Mouse (Mus musculus) thymus, postnatal 36 days (tissue): ENCODE results near the gene Dynll2.
"Not testable (repeated sequence)": the region's sequence is repeated elsewhere in the genome, so short reads cannot be mapped to it uniquely, and the experiment has no call there.

ENCODE experiments used
- DNase-seq, 2 experiments: peaks; one replicate each; pipeline ENCODE4 v3.0.0; 2022; ENCODE audit warnings: mixed read lengths in 2 of 2

Gene Dynll2

DNA sequence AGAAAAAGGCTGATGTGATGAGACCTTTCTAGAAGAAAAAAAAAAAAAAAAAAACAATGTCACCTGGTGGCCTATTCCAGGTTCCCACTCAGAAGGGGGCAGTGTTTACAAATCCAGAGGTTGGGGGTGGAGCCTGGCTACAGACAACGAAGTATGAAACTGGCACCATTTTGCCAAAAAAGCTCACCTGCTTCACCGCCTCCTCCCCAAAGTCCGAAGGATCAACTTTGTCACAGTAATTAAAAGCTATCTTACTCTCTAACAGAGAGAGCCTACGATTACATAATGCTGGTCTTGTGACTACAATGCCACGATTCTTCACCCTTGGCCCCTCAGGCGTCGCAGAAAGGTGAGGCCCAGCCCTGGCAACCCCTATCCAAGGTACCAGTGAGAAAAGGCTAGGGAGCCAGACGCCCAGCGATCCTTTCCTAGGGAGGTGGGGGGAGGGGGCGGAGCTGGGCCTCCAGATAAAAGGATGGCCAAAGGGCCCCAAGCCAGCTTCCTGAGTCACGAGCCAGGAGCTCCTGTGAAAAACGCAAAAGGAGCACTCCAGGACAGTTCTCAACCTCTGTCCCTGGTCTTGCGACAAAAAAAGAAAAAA is 1.1 kb downstream of the Dynll2 start:
- DNase-seq: peak; percentile 46 to 56

DNA sequence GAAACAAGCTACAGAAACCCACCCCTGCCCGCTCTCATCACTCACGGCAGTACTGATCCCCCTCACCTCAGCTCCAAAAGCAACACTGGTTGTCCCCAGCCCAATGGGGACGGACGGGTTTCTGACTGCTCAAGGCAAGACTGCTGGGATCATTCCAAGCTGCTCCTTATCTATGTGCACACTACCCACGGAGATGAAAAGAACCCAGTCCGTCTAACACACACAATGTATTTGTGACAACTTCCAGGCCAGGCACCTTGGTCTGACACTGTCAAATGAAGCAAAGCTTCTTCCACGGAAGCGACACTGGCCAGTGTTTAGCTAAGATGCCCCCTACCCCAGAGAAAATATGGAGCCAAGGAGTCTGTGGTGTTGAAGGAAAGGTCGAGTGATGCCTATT is 1.7 kb downstream of the Dynll2 start:
- DNase-seq: no peak

DNA sequence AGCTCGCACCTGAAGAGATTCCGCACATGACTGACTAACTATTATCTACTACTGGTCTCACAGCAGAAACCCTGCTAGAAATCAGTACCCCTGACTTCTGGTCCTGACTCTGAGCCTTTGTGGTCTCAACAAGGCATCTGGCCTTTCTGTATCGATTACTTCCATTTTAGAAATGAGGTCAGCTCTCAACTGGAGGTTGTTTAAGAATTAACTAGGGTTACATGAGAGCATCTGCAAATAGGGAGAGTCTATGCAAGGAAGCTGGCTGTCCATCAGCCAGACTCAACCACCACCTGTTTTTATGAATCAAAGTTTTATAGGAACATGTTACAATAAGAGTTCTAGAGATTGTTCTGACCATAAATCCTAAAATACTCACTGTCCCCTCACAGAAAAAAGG is 2.8 kb downstream of the Dynll2 start:
- DNase-seq: no peak

DNA sequence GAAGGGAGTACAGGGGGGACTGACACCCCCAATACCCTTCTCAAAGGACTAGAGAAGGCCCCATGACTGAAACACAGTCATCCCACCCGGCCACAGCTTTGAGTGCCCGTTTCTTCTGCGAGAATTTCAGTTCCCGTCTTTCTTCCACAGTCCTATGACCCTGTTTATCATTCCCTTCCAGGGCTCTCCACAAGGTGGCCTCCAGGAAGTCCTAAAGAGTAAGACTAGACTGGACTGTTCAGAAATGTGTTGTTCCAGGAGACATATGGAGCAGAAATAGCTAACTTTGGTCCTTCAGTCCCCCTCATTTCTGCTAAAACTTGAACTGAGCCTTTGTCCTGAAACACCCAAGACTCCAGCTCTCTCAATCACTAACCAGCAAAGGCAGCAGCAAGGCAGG is 8.4 kb downstream of the Dynll2 start:
- DNase-seq: no peak

DNA sequence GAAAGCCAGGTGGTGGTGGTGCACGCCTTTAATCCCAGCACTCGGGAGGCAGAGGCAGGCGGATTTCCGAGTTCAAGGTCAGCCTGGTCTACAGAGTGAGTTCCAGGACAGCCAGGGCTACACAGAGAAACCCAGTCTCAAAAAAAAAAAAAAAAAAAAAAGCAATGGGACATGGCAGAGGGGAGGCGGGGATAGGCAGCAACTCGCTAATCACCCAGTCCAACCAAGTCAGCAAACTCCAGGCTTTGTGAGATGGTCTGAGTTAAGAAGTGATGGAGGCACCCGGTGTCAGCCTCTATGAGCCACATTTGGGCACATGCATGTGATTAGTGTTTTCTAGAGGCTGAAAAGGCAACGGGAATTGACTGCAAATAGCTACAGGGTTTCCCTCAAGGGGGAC is 10.3 kb downstream of the Dynll2 start:
- DNase-seq: not testable (repeated sequence)

DNA sequence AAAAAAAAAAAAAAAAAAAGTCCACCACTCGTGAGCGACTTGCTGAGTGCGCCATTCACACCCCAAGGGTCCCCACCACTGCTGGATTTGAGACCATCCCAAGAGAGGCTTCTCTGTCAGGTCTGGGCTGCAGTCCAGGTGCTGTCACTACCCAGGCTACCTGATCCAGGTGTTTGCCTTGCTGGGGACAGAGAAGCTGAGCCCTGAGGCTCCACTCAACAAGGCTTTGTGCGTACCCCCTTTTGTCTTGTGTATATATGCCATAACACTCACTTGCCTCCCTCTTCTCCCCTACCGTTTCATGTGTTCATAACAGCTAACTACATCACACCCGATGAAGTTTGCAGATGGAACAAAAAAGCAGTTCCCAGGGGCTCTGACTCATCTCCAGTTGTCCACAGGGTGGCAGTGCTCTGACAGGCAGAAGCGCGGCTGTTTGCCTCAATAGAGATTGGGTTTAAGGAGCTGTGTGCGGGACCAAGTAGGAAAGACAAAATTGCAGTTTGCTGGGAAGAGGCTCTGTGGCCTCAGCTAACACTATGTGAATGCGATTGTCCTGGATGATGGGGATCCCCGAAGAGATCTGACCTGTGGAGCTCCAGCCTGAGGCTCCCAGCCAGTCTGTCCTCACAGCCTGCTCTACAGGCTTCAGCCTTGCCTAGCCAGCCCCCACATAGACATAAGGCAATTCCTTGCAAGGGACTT is 12.7 kb downstream of the Dynll2 start:
- DNase-seq: peak; percentile 44 to 51

DNA sequence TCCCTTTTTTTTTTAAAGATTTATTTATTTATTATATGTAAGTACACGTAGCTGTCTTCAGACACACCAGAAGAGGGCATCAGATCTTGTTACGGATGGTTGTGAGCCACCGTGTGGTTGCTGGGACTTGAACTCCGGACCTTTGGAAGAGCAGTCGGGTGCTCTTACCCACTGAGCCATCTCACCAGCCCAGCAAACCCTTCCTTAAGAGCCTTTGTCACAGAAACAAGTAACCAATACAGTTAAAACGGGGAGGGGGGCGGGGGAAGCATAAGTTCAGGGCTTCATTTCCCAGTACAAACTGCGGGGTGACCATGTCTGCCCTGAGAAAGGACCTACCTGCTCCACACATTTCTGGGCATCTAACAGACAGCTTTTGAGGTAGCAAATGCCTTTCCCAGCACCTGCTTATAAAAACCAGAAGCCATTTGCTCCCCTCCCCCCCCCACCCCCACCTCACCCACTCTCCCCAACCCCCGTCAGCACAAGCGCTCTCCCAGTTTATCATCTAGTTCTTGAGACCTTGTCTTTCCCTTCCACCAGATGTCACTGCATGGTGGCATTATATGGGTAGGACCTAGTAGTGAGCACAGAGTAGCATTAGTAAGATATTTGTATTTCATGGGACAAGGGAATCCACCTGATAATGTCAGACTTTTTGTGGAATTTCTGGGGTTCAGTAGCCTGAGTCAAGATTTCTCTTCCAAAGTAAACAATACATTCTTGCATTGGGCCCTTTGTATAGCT is 13.6 kb downstream of the Dynll2 start:
- DNase-seq: no peak

DNA sequence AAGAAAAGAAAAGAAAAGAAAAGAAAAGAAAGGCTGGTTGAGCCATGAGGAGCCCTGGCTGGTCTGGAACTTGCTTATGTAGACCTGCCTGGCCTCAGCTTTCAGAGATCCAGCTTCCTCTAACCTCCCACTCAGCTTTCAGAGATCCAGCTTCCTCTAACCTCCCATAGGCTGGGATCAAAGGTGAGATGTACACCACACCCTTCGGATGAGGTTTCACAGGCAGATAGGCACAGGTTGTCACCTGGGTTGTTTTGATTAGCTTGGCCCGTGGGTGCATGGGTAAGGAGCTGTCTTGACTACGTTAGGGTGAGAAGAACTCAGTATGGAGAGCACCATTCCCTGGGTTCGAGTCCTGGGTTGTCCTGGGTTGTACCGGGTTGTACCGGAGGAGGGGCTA is 14.5 kb downstream of the Dynll2 start:
- DNase-seq: no peak

DNA sequence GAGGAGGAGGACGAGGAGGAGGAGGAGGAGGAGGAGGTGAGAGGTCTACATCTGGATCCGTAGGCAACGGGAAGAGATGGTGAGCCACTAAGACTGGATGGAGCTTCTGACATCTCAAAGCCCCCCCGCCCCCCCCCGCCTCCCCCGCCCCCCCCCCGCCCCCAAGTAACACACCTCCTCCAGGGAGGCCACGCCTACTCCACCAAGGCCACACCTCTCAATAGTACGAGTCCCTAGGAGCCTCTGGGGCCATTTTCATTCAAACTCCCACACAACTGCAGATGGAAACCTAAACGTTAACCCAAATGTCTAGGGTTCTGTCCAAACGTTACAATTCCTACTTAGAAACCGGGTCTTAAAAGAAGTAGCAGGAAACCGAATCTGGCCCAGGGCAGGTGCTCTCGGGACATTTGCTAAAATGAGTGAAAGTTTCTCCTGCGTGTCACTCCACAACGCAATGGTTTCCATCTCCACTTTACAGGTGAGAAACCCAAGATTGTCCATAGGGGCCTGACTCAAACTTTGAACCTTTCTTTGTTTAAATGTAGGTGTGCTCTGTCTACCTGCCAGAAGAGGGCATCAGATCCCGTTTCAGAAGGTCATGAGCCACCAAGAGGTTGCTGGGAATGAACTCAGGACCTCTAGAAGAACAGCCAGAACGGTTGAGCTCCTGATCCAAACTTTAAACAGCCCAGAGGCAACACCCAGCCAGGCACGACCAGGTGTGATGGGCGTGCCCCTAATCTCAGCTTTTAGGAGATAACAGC is 18.8 kb downstream of the Dynll2 start:
- peak in 1 of 2 experiments; percentile 37 for DNase-seq

DNA sequence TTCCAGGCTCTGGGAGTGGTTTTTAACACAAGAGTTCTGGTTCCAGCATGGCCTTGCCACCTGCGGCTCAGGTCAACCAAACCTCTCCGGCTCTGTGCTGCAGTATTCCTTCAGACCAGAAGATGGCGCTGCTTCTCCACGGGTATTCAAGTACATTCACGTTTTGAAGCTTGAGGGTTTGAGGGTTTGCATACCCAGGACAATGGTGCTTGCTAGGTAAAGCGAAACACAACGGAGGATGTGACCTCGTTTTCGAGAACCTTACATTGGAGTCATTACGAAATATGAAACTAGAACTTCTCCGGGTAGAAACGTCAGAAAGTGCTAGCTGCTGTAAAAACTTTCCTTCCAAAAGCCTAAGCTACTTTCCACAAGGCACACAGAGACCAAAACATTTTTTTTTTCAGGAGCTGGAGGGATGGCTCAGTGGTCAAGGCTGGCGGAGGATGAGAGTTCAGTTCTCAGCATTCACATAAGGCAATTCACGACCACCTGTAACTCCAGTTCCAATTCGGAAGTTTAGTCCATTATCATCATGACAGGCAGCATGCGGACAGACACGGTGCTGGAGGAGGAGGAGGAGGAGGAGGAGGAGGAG is 19.5 kb downstream of the Dynll2 start:
- DNase-seq: peak; percentile 83 to 86

DNA sequence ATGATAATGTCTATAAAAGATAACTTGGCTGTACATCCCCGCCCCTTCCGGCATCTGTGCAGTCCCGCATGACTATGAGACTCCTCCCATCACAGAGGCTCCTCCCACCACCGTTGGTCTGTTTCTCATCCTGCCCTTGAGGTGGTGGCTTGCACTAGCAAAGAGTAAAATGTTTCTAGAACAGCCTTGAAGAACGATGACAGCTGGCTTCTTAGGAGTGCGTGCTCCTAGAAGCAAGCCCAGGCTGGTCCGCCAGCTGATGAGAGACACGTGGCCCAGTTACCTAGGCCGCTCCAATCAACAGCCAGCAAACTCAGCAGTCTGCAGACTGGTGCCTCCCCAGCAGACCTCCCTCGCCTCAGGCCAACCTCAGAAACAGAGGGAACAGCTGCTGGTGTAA is 21.1 kb downstream of the Dynll2 start:
- no peak for DNase-seq

DNA sequence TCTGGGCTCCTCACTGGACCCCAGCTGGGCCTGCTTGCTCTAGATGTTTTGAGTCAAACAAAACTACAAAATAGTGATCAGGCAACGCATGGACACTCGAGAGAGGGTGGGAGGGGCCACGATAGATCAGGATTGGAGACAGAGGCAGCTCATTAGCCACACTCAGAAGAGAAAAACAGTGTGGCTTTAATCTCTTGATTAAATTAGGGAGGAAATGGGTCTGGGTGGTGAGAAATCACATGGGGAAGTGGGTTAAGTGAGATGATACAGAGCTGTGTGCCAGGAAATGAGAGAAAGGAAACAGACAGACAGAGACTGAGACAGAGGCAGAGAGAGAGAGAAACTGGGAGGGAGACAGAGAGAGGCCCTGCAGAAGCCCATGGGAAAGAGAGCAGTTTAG is 22.0 kb downstream of the Dynll2 start:
- DNase-seq: no peak

DNA sequence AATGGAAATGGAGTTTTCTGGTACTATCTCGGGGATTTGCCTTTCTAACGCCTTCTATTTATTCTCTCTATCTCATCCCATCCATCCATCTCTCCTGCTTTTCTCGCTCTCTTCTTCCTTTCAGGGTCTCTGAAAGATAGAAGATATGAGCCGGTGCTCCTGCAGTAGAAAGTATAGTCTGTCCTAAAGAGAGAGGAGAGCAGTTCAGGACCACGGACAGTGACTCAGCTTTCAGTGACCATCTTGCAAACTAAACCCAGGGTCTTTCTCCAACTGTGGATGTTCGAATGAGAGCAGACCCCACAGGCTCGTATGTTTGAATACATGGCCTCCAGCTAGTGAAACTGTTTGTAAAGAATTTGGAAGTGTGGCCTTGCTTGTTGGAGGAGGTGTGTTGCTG is 30.3 kb downstream of the Dynll2 start:
- DNase-seq: no peak

DNA sequence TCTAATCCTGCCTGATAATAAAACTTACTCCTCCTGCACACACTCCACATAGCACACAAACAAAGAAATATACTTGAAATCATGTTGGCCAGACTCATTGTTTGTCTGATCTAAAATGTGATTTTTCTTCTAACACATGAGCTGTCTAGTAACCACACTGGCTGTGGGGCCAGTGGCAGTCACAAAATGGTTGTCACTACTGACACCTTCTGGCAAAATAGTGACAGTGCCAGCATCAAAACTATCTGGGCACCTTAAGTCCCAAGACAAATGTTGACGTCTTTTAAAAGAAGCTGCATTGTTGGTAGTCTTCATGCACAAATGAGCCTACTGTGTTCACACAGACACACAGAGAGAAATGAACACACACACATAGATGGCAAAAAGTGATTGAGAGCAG is 32.2 kb downstream of the Dynll2 start:
- no peak for DNase-seq

DNA sequence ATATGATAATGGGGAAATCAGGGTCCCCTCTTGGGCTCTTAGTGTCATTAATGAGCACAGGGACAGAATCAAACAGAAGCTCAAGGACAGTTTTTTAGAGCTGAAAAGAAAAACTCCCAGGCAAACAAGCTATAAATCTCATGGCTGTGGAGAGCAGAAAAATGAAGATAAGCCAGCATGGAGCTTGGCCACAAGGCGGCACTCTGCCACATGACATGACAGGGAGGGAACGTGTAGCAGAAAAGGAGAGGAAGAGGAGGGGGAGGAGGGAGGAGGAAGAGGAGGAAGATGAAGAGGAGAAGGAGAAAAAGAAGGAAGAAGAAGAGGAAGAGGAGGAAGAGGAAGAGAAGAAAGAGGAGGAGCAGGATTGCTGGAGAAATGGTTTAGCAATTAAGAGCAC is 37.3 kb downstream of the Dynll2 start:
- peak in 1 of 2 experiments; percentile 18 for DNase-seq

DNA sequence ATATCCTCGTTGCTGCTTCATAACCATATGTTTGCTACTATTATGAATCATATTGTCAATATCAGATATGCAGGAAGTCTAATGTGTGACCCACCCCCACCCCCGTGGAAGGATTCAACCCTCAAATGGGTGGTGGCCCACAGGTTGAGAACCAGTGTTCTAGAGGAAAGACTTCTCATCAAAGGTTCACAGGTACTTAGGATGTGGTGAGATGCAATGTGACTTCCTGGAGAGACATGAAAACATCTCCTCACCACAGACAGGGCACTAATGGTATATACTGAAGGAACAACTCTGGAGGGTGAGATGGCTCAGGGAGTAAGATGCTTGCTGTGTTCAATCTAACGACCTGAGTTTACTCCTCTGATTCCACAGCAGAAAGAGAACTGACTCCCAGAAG is 51.9 kb downstream of the Dynll2 start:
- peak in 1 of 2 experiments; percentile 5 for DNase-seq

DNA sequence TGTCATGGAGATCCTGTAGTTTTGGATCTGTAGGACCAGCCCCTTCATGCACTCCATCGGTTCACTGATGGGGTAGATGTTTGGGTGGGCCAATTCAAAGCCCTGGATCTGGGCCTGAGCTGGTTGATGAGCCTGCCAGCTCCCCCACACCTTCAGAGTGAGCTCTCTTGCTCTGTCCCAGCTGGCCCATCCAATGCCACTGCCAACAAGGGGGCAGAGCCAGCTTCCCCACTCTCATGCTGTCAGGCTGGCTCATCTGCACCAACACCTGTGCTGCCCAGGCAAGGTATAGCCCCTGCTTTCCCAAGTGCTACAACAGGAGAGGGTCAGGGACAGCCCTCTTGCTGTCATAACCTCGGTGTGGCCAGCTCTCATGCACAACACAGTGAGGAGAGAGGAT is 53.6 kb downstream of the Dynll2 start:
- DNase-seq: no peak

DNA sequence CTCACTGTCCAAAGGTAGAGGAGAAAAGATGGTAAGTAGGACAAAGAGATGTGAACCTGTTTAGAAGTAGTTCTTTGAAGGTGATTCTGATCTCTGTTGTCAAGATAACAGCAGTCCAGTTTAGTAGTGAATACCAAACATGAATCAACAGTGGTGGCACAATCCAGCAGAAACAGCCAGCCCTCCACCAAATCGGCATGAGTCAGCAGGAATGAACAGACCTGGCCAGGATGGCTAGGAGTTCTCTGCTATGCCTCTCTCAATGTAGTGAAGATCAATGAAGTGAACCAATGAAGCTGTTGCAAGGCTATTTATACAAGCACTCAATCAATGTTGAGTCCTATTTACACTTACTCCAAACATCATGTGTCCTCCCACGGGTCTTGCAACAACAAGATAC is 57.0 kb downstream of the Dynll2 start:
- no peak for DNase-seq
